Mouse (Mus musculus): ENCODE data around the gene Rabgap1l.

DNA sequence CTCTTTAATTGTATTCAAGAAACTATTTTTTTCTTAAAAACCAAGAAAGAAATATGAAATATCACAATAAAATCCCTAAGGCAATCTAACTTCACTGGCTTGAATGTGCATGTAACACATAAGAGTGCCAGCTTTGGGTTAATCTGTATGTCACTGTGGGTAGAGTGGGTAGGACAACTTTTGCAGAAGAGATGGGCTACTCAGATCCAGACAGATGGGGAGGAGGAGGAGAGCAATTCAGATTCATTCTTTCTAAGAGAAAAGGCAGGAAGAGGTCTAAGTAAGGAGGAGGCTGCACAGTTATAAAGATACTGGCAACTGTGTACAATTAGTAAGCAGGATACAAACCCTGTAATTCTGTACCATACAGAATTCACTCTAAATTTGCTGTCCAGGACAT is 327.8 kb downstream of the Rabgap1l start:
- TF ChIP-seq CTCF (IDR thresholded peaks at IDR 0.05; ENCODE audit: borderline replicate concordance, extremely low read depth, insufficient read depth, insufficient read length) (no peak), POLR2A (IDR thresholded peaks at IDR 0.05; ENCODE audit: borderline replicate concordance, extremely low read depth, insufficient read depth, insufficient read length, poor library complexity, severe bottlenecking) (no peak)

All from brain, embryonic 14.5 days (tissue).